Mouse (Mus musculus): ENCODE measurements at regions not wholly inside any gene's neighbourhood (a gene's known extent, or its start where the extent isn't known, plus 50 kb on each side); places are given as distances from the start of the nearest gene placed in this dataset.

- TF ChIP-seq POLR2A (IDR thresholded peaks at IDR 0.05; ENCODE audit: low read depth, low read length) (no peak), CTCF (conservative IDR thresholded peaks at IDR 0.05; ENCODE audit: insufficient read depth, insufficient read length, low read depth, low read length) (peak; percentile 43)
Measured at GRCm38 (mm10) chr7:68833977-68834791, 85.1 kb upstream of the Arrdc4 start.

Data from kidney, adult 2 months (tissue).